Mouse (Mus musculus): ENCODE measurements around the gene Map3k14.

GRCm38 (mm10) chr11:103269426-103269825, 2.2 kb upstream of the Map3k14 start:
- TF ChIP-seq CTCF (IDR thresholded peaks at IDR 0.05; ENCODE audit: low read depth): no peak
- TF ChIP-seq EP300 (IDR thresholded peaks at IDR 0.05; ENCODE audit: low read depth): no peak

All from liver, embryonic 14.5 days (tissue).